Mouse (Mus musculus) kidney, adult 2 months (tissue): ENCODE data around the gene Hmcn1.

ENCODE experiments used
- CTCF ChIP-seq: fragments of 200-500 bp; conservative IDR thresholded peaks from 2 replicates; pipeline ENCODE4 v1.5.1; 2011; ENCODE audit warnings: low read depth, mild to moderate bottlenecking, control low read depth, low read length, moderate library complexity, mixed read lengths; ENCODE audit not compliant: insufficient read depth, insufficient read length
- POLR2A ChIP-seq: fragments of 200-500 bp; IDR thresholded peaks from one replicate; pipeline ENCODE4 v1.6.1; 2011; ENCODE audit warnings: low read depth, low read length, control low read depth

GRCm38 (mm10) chr1:150991745-150992554 is 1.3 kb downstream of the Hmcn1 start:
- TF ChIP-seq POLR2A (no peak), CTCF (no peak)
